28 mouse cellular contexts compared by ENCODE assay signal in genomic region chr11:90062657-90063056, GRCm38 (mm10). TPM values are rescaled to one million over a fixed set of nuclear protein-coding genes. Genes with fewer than 3 reads are reported as not detected.
DNase-seq lines count a peak whose midpoint lies in the region; ATAC-seq and TF ChIP-seq lines count a peak whose summit lies in the region.
"Had no signal": no experiment of that assay in that cellular context is flagged by ENCODE, and none has a peak within 500 bp of the region (broad histone marks: within the 10 kb centered on the region; RNA-seq: fewer than 3 reads in every experiment).

No protein-coding gene starts in this region.

- H3K36me3 ChIP-seq in lung, postnatal 0 days (ENCODE audit: insufficient read depth, low read length), result no peaks in the 10 kb centered on the region
- H3K36me3 ChIP-seq: embryonic facial prominence, embryonic 13.5 days; embryonic facial prominence, embryonic 15.5 days; forebrain, embryonic 10.5 days; forebrain, embryonic 12.5 days; G1E had no signal

- H3K27me3 ChIP-seq in lung, postnatal 0 days (replicated peaks; ENCODE audit: insufficient read depth, low read length), result no peaks in the 10 kb centered on the region
- H3K27me3 ChIP-seq: embryonic facial prominence, embryonic 13.5 days; embryonic facial prominence, embryonic 15.5 days; forebrain, embryonic 12.5 days had no signal

- no peak for TF ChIP-seq EP300 in lung, postnatal 0 days (IDR thresholded peaks at IDR 0.05)

- H3K27ac ChIP-seq in lung, postnatal 0 days (ENCODE audit: low read length), result no peak overlapping the region
- H3K27ac ChIP-seq: embryonic facial prominence, embryonic 13.5 days; embryonic facial prominence, embryonic 15.5 days; forebrain, embryonic 10.5 days; forebrain, embryonic 12.5 days had no signal

- no peak overlapping the region for H3K4me2 ChIP-seq in lung, postnatal 0 days (replicated peaks; ENCODE audit: low read depth, low read length)
- H3K4me2 ChIP-seq: embryonic facial prominence, embryonic 13.5 days; embryonic facial prominence, embryonic 15.5 days; forebrain, embryonic 12.5 days had no signal

- no peak for TF ChIP-seq CTCF in lung, postnatal 0 days (IDR thresholded peaks at IDR 0.05)

- peak; percentile 55 for ATAC-seq in lung, postnatal 0 days
- ATAC-seq: activated CD4-positive, CD25-positive, alpha-beta regulatory T cell, adult 4 months; CD4-positive, CD25-positive, alpha-beta regulatory T cell, adult 4 months; forebrain, embryonic 14.5 days; Patski had no signal

- H3K4me3 ChIP-seq in lung, postnatal 0 days (ENCODE audit: low read depth, low read length), result no peak overlapping the region
- H3K4me3 ChIP-seq: embryonic facial prominence, embryonic 13.5 days; embryonic facial prominence, embryonic 15.5 days; erythroblast, embryonic 14.5 days; forebrain, embryonic 10.5 days; forebrain, embryonic 12.5 days had no signal

- 67% methylated on average over 3 of the region's 3 CpGs for WGBS in lung, postnatal 0 days

- DNase-seq in heart, adult 11 months, result peak; percentile 56
- no peak for DNase-seq in heart, adult 18-20 months
- peak; percentile 10 to 13 for DNase-seq in layer of hippocampus, adult 8-10 months (ENCODE audit: low spot score in 2 of 2)
- DNase-seq in layer of hippocampus, postnatal 25 days (ENCODE audit: extremely low spot score in 1 of 2, low spot score in 1 of 2), result no peak
- no peak for DNase-seq in lung, postnatal 0 days (ENCODE audit: low spot score)
- no peak for DNase-seq in lung, adult 18-20 months
- peak; percentile 24 for DNase-seq in brain, adult 2 months (ENCODE audit: low read depth, low spot score)
- DNase-seq: adrenal gland, adult 8-10 months; adrenal gland, postnatal 14 days; adrenal gland, postnatal 36 days; B cell, adult 2 months; cerebellum, adult 11 months; cerebellum, adult 18-20 months; cerebellum, adult 8-10 months; cerebellum, adult 9-11 months; cerebellum, postnatal 14 days; cerebellum, postnatal 36 days; embryo, embryonic 11 days had no signal

- no peak overlapping the region for H3K9ac ChIP-seq in lung, postnatal 0 days (replicated peaks; ENCODE audit: low read depth)
- H3K9ac ChIP-seq: embryonic facial prominence, embryonic 13.5 days; embryonic facial prominence, embryonic 15.5 days; forebrain, embryonic 12.5 days had no signal

- H3K9me3 ChIP-seq in lung, postnatal 0 days (ENCODE audit: low read length), result no peaks in the 10 kb centered on the region
- H3K9me3 ChIP-seq: forebrain, embryonic 10.5 days had no signal

- no peaks in the 10 kb centered on the region for H3K4me1 ChIP-seq in lung, postnatal 0 days (ENCODE audit: insufficient read depth, low read depth, low read length)
- H3K4me1 ChIP-seq: forebrain, embryonic 12.5 days had no signal

RNA-seq across cellular contexts. Expression of gene Tmem100, which starts 32.5 kb away (rescaled TPM):
- total RNA-seq in heart, adult 18-20 months (2021), result 10 to 100 TPM in 1 of 2 experiments, 1 to 10 TPM in 1; 9.8 to 15.2 TPM
- 10 to 100 TPM; 14.6 to 17.9 (median 16.0) TPM for total RNA-seq in layer of hippocampus, adult 8-10 months (2022)
- 10 to 100 TPM; 18.1 to 20.6 TPM for total RNA-seq in layer of hippocampus, postnatal 25 days (2021)
- polyA plus RNA-seq in lung, postnatal 0 days (2015; fragmentation: Nextera tagmentation; extraction: Ambion mirVana), result 266 and 283 TPM in 2 replicates
- polyA plus RNA-seq: activated CD4-positive, CD25-positive, alpha-beta regulatory T cell, adult 4 months; CD4-positive, CD25-positive, alpha-beta regulatory T cell, adult 4 months; erythroblast, embryonic 14.5 days; Patski had no signal

RNA-seq across cellular contexts. Expression of gene Pctp, which starts 60.0 kb away (rescaled TPM):
- 1 to 10 TPM; 4.0 to 4.7 TPM for total RNA-seq in heart, adult 18-20 months (2021)
- total RNA-seq in layer of hippocampus, adult 8-10 months (2022), result 1 to 10 TPM; 1.5 to 2.8 (median 1.9) TPM
- 1 to 10 TPM in 1 of 2 experiments, under 1 TPM in 1; 0.94 to 1.3 TPM for total RNA-seq in layer of hippocampus, postnatal 25 days (2021)
- polyA plus RNA-seq in lung, postnatal 0 days (2015; fragmentation: Nextera tagmentation; extraction: Ambion mirVana), result 11.0 and 11.5 TPM in 2 replicates

Comparison
In these comparisons a context has a peak if more than half of its experiments do, and no peak if none do; other contexts are left out.
1. DNase-seq: peak in heart, adult 11 months (single experiment), layer of hippocampus, adult 8-10 months (2 of 2) and brain, adult 2 months (single experiment); none in heart, adult 18-20 months (0 of 2), layer of hippocampus, postnatal 25 days (0 of 2), lung, postnatal 0 days (single experiment) and lung, adult 18-20 months (0 of 2).